In the genomic region with DNA sequence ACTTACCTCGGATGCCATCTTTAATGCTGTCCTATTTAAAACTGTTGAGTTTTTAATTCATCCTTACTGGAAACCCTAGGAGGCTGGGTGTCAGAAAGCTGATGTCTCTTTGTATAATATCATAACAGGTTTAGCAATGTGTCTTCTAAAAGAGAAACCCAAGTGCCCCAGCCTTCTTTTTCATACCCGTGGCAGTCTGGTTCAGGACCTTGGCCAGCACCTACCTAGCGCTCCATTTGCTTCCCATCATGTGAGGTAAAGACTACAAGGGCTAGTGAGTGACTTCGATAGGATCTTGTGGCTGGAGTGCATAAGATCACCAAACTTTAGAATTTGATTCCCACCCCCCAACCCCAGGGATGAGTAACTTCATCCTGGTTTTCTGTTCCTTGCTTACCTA, we compare ENCODE assay signal across 13 mouse cellular contexts. TPM values are rescaled to one million over a fixed set of nuclear protein-coding genes. Genes with fewer than 3 reads are reported as not detected.
DNase-seq lines count a peak whose midpoint lies in the region; ATAC-seq and TF ChIP-seq lines count a peak whose summit lies in the region.
"Had no signal": no experiment of that assay in that cellular context is flagged by ENCODE, and none has a peak within 500 bp of the region (broad histone marks: within the 10 kb centered on the region; RNA-seq: fewer than 3 reads in every experiment).

No protein-coding gene starts in this region.

- H3K4me3 ChIP-seq in neural tube, embryonic 15.5 days (replicated peaks), result no peak overlapping the region
- no peak overlapping the region for H3K4me3 ChIP-seq in cerebellum, adult 2 months (replicated peaks; ENCODE audit: insufficient read depth, low read depth, low read length)
- H3K4me3 ChIP-seq: lung, embryonic 15.5 days had no signal

- 66% methylated on average over 4 of the region's 4 CpGs for WGBS in neural tube, embryonic 15.5 days
- 71% methylated on average over 4 of the region's 4 CpGs for WGBS in cerebellum, adult 2 months

- H3K36me3 ChIP-seq in neural tube, embryonic 15.5 days, result peaks cover 57% of the 10 kb centered on the region
- H3K36me3 ChIP-seq: lung, embryonic 15.5 days had no signal

- DNase-seq in adrenal gland, postnatal 36 days, result peak; percentile 26 to 68
- no peak for DNase-seq in adrenal gland, adult 2 months
- DNase-seq in neural tube, embryonic 10.5 days (ENCODE audit: extremely low spot score, low spot score), result peak; percentile 41
- peak; percentile 19 for DNase-seq in c-Kit-positive CD71-positive TER-119-negative erythroid progenitor cells, embryonic 14.5 days (ENCODE audit: low read depth)
- DNase-seq in lung, postnatal 14 days, result peak; percentile 35
- DNase-seq in cerebellum, adult 2 months, result no peak
- DNase-seq in frontal cortex, postnatal 25 days (ENCODE audit: low spot score in 2 of 2), result no peak
- DNase-seq: cerebellum, postnatal 10 days; gastrocnemius, postnatal 25 days had no signal

- no peak overlapping the region for H3K27ac ChIP-seq in neural tube, embryonic 15.5 days (replicated peaks)
- no peak overlapping the region for H3K27ac ChIP-seq in cerebellum, adult 2 months (ENCODE audit: insufficient read depth, low read length)
- H3K27ac ChIP-seq: lung, embryonic 15.5 days had no signal

- TF ChIP-seq CTCF in cerebellum, adult 2 months (IDR thresholded peaks at IDR 0.05; ENCODE audit: borderline replicate concordance, insufficient read depth, low read depth, low read length), result no peak

- no peak overlapping the region for H3K4me2 ChIP-seq in neural tube, embryonic 15.5 days
- H3K4me2 ChIP-seq: lung, embryonic 15.5 days had no signal

- no peaks in the 10 kb centered on the region for H3K9me3 ChIP-seq in neural tube, embryonic 15.5 days (replicated peaks)
- H3K9me3 ChIP-seq: lung, embryonic 15.5 days had no signal

- no peak for TF ChIP-seq POLR2A in cerebellum, adult 2 months (IDR thresholded peaks at IDR 0.05; ENCODE audit: borderline replicate concordance, insufficient read depth, low read length)

- ATAC-seq in neural tube, embryonic 15.5 days (ENCODE audit: low FRiP score), result no peak

- no peaks in the 10 kb centered on the region for H3K4me1 ChIP-seq in neural tube, embryonic 15.5 days
- H3K4me1 ChIP-seq in cerebellum, adult 2 months (ENCODE audit: control insufficient read depth, insufficient read depth, low read length), result peaks cover 2% of the 10 kb centered on the region; the same call in 1 of the 2 replicates
- H3K4me1 ChIP-seq: lung, embryonic 15.5 days had no signal

- H3K9ac ChIP-seq in neural tube, embryonic 15.5 days (replicated peaks), result no peak overlapping the region
- H3K9ac ChIP-seq: lung, embryonic 15.5 days had no signal

- no peaks in the 10 kb centered on the region for H3K27me3 ChIP-seq in neural tube, embryonic 15.5 days (replicated peaks)
- H3K27me3 ChIP-seq in cerebellum, adult 2 months (ENCODE audit: control insufficient read depth, insufficient read depth, low read length), result no peaks in the 10 kb centered on the region
- H3K27me3 ChIP-seq: CH12.LX; lung, embryonic 15.5 days had no signal

RNA-seq across cellular contexts. Expression of gene Meikin, which starts 26.7 kb away (rescaled TPM):
- not detected for total RNA-seq in adrenal gland, postnatal 36 days (2021)
- not detected for total RNA-seq in adrenal gland, adult 2 months (2021)
- polyA plus RNA-seq in adrenal gland, adult 2 months (2012; rRNA removed), result not detected in 2 replicates
- polyA plus RNA-seq in neural tube, embryonic 15.5 days (2015; fragmentation: Nextera tagmentation; extraction: Ambion mirVana), result not detected in 2 replicates
- polyA plus RNA-seq in cerebellum, adult 2 months (2012; rRNA removed), result not detected in 2 replicates
- total RNA-seq: CH12.LX; gastrocnemius, postnatal 25 days had no signal
- polyA plus RNA-seq: large intestine, adult 2 months; lung, embryonic 15.5 days had no signal

RNA-seq across cellular contexts. Expression of gene Acsl6, which starts 40.1 kb away (rescaled TPM):
- 1 to 10 TPM; 2.7 to 3.1 TPM for total RNA-seq in adrenal gland, postnatal 36 days (2021)
- 1 to 10 TPM; 4.9 to 5.2 TPM for total RNA-seq in adrenal gland, adult 2 months (2021)
- 1.2 and 1.9 TPM in 2 replicates for polyA plus RNA-seq in adrenal gland, adult 2 months (2012; rRNA removed)
- polyA plus RNA-seq in neural tube, embryonic 15.5 days (2015; fragmentation: Nextera tagmentation; extraction: Ambion mirVana), result 40.1 and 47.3 TPM in 2 replicates
- polyA plus RNA-seq in cerebellum, adult 2 months (2012; rRNA removed), result 189 and 194 TPM in 2 replicates

Comparison
In these comparisons a context has a peak if more than half of its experiments do, and no peak if none do; other contexts are left out.
1. DNase-seq: peak in adrenal gland, postnatal 36 days (2 of 2), neural tube, embryonic 10.5 days (single experiment), c-Kit-positive CD71-positive TER-119-negative erythroid progenitor cells, embryonic 14.5 days (single experiment) and lung, postnatal 14 days (single experiment); none in adrenal gland, adult 2 months (single experiment), cerebellum, adult 2 months (0 of 2) and frontal cortex, postnatal 25 days (0 of 2).
2. RNA of gene Acsl6, which starts 40.1 kb away (polyA plus RNA-seq): 189 to 194 TPM in cerebellum, adult 2 months and 40.1 to 47.3 TPM in neural tube, embryonic 15.5 days; 1.2 to 1.9 TPM in adrenal gland, adult 2 months; every median in the first group is over 10 times any median in the second.